Mouse (Mus musculus) v-Abl transformed pro-B cells (cell line): Measurements from ENCODE around the gene Cyp26a1.

Source experiments
- in situ Hi-C, 2 experiments: fragments of 400-800 bp; cut with MboI; formaldehyde crosslinking; loops; one replicate each; pipeline ENCODE4 v1.15.1; 2025; ENCODE audit not compliant: unreplicated experiment in 2 of 2

The Cyp26a1 gene

DNA sequence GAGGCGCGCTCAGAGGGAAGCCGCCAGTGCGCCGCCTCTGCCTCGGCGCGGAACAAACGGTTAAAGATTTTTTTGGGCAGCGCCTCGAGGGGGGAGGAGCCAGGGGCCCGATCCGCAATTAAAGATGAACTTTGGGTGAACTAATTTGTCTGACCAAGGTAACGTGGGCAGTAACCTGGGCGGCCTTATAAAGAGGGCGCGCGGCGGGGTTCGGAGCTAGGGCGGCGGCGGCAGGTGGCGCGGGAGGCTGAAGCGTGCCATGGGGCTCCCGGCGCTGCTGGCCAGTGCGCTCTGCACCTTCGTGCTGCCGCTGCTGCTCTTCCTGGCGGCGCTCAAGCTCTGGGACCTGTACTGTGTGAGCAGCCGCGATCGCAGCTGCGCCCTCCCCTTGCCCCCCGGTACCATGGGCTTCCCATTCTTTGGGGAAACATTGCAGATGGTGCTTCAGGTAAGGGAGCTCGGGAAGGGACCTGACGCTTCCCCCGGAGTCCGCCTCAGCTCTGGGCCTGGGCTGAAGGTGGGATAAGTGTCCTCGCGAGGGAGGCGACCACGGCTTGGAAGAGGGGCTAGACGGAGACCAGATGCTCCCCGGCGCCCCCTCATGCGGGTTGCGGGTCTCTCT is at the start of gene Cyp26a1:
Gene Cyp26a1, plus strand, starts transcription at position 148 of the 622 bp plus-strand sequence.
- in situ Hi-C loops = loop anchor here in 1 of 2 experiments (5.0 kb wide), 1 partner anchor 350 kb away; no protein-coding TSS in a partner anchor

DNA sequence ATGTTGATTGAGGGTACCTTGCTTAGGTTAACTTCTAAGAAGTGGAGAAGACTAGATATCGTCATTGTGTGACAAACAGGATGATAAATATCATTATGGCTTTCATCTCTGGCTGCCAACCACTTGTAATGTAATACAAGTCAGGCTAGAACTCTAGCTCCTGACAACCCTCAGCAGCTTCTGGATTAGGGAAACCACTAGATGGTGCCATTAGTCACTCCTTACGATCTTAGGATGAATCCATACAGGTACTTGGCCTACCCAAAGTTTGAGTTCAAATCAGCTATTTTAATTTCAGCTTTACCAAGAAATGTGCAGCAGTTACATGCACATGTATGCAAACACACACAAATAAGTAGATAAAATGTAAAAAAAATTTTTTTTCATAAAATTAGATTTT is 49.6 kb upstream of the Cyp26a1 start:
- in situ Hi-C loops = no loop called here

GRCm38 (mm10) chr19:37650526-37650925 is 47.1 kb upstream of the Cyp26a1 start:
- in situ Hi-C loops = no loop called here

GRCm38 (mm10) chr19:37654012-37654411 is 43.6 kb upstream of the Cyp26a1 start:
- in situ Hi-C loops = no loop called here

DNA sequence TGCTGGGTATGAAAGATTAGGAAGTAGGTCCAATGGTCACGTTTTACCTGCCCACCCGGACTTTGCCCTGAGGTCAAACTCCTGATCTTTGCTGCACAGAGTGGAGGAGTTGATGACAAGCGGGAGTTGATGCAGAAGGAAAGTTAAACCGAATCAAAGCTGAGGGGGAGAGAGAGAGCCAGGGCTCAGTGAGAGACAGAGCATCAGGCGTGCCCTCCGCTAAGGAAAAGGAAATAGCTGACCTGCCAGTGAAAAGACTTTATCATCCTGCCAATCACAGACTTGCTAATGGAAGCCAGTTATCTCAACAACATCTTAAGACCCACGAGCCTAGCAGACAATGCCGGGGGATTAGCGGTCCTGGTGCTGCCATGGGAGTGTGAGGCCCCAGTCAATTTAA is 41.2 kb upstream of the Cyp26a1 start:
- in situ Hi-C loops = no loop called here

DNA sequence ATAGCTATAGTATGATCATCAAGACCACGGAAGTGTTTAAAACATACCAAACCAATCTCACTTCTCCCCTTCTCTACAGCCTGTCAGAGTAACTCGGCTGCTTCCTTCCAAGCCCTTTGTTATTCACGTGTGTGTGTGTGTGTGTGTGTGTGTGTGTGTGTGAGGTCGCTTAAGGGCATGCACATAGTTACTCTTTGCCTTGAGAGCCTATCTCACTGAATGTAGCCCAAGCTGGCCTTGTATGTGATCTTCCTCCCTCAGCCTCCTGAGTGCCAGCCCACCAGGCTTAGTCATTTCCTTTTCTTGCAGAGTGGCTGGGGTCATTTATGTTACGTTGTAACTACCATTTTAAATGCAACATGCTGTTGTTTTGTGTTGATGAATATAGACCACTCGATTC is 32.3 kb upstream of the Cyp26a1 start:
- in situ Hi-C loops = no loop called here

GRCm38 (mm10) chr19:37667855-37668594 is 29.6 kb upstream of the Cyp26a1 start:
- in situ Hi-C loops = no loop called here

DNA sequence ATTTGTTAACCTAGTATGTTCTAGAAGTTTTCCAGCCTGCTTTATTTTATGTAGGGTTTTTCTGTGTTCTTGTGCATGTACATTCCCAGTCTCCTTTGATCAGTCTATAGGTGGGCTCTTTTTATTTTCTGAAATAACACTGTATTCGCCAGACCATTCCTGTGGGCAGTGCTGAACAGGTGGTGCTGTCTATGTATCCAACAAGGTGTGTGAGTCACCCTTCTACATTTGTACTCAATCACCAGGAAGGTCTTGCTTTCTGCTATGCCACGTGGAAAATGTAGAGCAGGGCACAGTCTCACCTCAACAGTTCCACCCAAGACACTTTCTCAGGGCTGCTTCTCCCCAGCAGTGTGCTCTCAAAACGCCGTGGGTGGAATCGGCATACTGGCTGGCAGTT is 28.9 kb upstream of the Cyp26a1 start:
- in situ Hi-C loops = no loop called here

GRCm38 (mm10) chr19:37669486-37669885 is 28.1 kb upstream of the Cyp26a1 start:
- in situ Hi-C loops = no loop called here

GRCm38 (mm10) chr19:37673393-37673792 is 24.2 kb upstream of the Cyp26a1 start:
- in situ Hi-C loops = no loop called here

DNA sequence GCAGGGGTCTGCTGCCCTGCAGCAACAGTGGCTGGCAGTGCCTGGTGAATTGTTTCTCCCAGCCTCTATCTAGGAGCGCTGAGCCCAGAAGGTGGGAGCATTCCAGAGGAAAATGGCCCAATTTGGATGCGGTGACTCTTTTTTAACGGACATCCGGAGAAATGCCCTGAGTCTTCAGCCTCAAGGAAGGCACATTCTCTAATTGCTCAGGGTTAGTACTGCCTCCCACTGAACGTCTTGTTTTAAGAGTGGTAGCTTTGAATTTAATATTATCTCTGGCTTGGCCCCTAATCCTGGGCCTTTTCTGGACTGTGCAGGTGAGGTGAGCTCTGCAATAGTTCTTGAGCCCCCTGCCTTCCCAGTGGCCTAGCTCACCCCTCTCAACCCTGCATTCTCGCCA is 12.3 kb upstream of the Cyp26a1 start, which contains the start of gene Cyp26c1:
Gene Cyp26c1, plus strand, starts transcription at position 301 of the 400 bp plus-strand sequence.
- in situ Hi-C loops = no loop called here

GRCm38 (mm10) chr19:37686347-37686746 is 11.3 kb upstream of the Cyp26a1 start:
- in situ Hi-C loops = no loop called here

- in situ Hi-C loops = no loop called here
These were observed 10.4 kb upstream of the Cyp26a1 start for GRCm38 (mm10) chr19:37686941-37687850.

DNA sequence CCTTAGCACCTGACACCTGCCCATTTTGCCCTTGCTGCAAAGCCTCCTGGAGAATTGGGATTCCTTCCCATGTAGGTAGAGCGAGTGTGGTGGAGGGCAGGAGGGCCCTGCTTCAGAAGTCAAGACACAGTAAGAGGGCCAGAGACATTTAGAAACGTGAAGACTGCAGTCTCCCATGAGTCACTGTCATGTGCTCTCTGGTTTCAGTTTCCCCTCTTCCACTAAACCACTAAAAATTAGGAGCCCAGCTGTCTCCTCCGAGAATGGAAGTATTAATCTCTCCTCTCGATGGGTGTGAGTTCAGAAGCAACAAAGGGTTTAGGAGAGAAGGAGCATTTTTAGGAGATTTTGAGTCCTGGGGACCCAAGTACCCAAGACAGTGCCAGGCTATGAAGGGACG is 8.1 kb upstream of the Cyp26a1 start:
- in situ Hi-C loops = no loop called here

DNA sequence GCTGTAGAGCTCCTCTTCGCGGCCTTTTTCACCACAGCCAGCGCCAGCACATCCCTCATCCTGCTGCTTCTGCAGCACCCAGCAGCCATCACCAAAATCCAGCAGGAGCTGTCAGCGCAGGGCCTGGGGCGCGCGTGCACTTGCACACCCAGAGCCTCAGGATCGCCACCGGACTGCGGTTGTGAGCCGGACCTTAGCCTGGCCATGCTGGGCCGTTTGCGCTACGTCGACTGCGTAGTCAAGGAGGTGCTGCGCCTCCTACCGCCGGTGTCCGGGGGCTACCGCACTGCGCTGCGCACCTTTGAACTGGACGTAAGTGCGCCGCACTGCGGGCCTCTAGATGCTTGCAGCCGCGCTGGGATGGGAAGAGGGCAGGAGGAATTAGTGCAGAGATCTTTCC is 6.9 kb upstream of the Cyp26a1 start:
- in situ Hi-C loops = no loop called here

GRCm38 (mm10) chr19:37692879-37693278 is 4.7 kb upstream of the Cyp26a1 start:
- in situ Hi-C loops = no loop called here

DNA sequence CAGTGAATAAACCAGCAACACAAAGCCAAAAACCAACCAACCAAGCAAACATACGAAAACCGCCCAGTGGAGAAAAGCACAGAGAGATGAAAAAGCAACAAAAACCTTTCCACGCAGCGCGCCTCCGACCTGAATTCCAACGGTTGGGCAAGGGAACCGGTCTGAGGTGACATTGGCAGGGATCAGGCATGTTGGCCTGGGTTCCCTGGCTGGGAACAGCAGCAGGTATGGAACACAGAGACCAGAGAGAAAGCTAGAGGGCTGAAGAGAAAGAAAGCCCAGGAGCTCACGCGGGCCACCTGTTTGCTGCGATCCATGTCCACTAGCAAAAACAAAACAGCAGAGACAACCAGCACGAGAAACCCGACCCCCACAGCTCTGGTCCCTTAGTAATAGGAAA is 2.5 kb upstream of the Cyp26a1 start:
- in situ Hi-C loops = loop anchor here in 1 of 2 experiments (5.0 kb wide), 1 partner anchor 352 kb away; no protein-coding TSS in a partner anchor

DNA sequence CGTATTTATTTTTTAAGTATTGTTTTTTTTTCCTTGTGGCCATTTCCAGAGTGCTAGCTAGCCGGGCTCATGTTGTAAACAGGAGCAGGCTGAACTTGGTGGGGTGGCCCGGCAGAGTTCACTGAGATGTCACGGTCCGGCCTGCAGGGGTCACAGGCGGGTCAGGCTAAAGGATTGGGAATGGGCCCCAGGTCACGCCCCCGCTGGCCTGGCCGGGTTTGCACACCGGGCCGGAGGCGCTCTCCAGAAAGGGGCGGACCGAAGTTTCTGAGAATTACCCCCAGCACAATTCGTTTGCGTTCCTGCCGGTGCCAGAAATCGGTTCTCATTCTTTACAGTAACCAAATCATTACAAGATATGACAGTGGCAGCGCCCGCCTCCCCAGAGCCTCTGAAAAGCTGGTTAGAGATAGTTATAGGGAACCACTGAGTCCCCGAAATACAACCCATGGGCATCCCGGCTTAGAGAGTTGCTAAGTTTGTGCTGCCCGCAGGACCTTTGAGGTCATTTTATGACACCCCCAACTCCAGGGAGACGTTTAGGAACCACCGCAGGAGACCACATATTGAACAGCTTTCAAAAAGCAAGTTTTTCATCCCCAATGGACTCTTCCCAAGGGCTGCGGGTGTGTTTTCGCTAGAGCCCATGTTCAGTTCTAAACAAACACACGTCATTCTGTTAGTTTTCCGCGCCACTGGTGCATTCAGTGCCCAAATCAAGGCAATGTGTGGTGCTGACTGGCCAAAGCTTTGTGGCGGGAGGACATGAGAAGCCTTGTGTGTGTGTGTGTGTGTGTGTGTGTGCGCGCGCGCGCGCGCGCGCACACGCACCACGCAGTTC is 1.6 kb upstream of the Cyp26a1 start:
- in situ Hi-C loops = loop anchor here in 1 of 2 experiments (5.0 kb wide), 1 partner anchor 351 kb away; no protein-coding TSS in a partner anchor

DNA sequence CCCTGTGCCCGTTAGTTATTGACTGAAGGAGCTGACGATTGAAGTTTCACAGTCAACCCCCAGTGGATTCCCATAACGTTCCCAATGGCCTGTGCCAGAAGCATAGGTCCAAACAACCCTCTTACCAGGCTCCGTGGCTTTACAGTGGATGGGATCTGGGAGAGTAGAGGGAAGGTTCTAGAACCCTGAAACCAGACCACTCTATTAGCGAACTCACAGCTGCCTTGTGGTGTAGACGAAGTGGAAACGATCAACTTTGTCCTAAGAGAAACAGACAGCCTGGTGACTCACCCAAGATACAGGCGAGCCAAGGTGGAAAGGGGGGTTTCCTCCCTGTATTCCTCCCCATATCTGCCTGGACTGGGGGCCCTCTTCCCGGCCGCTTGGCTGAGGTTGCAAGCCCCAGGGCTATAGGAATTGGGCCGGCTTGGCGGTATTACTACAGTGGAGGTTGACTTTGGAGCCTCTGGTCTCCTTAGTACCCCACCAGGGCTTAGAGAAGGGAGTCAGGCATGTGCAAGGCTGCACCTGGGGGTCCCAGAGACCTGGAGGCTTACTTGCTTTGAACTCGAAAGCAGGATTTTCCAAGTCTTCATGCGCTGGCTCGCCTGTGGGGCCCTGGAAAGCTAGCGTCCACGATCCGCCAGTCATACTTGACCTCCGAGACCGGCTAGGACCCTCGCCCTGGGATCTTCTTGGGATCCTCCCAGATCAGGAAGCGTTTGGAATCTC is 829 bp upstream of the Cyp26a1 start:
- in situ Hi-C loops = loop anchor here in 1 of 2 experiments (5.0 kb wide), 1 partner anchor 351 kb away; no protein-coding TSS in a partner anchor
